Mouse (Mus musculus): ENCODE data around the gene Poldip2. TPM values are rescaled to one million over a fixed set of nuclear protein-coding genes. Genes with fewer than 3 reads are reported as not detected.

Poldip2 gene
- 91.1 and 95.9 TPM in 2 replicates for polyA plus RNA-seq (2015; fragmentation: Nextera tagmentation; extraction: Ambion mirVana)

GRCm38 (mm10) chr11:78512025-78512957 lies at the start of gene Poldip2, which contains the start of gene Tmem199:
Gene Poldip2 (plus strand): TSS chr11:78512193.
Gene Tmem199 (minus strand): TSS chr11:78512172.
- Histone ChIP-seq H3K4me2 (replicated peaks; ENCODE audit: low read depth) (peak within 1 kb of the TSS; percentile 92), H3K9ac (ENCODE audit: low read length) (peak within 1 kb of the TSS; percentile 88), H3K9me3 (ENCODE audit: control insufficient read depth, low read length) (no peaks in the 10 kb centered on the region), H3K4me3 (ENCODE audit: low read depth, low read length) (peak within 1 kb of the TSS; percentile 80), H3K27me3 (ENCODE audit: control insufficient read depth, insufficient read depth, low read length) (no peaks in the 10 kb centered on the region), H3K36me3 (ENCODE audit: control insufficient read depth, insufficient read depth, low read length) (peaks cover 18% of the 10 kb centered on the region; the same call in 1 of the 2 replicates), H3K27ac (replicated peaks) (peak within 1 kb of the TSS; percentile 70), H3K4me1 (replicated peaks; ENCODE audit: control insufficient read depth, insufficient read depth) (peaks cover 4% of the 10 kb centered on the region)
- ATAC-seq (ENCODE audit: low FRiP score, low TSS enrichment), result peak; percentile 97
- WGBS, result 1% methylated on average over 64 of the region's 67 CpGs
- DNase-seq (ENCODE audit: low spot score), result peak; percentile 95
- TF ChIP-seq EP300 (optimal IDR thresholded peaks at IDR 0.05), result no peak
- TF ChIP-seq CTCF (IDR thresholded peaks at IDR 0.05; ENCODE audit: low read depth), result no peak

- H3K27me3 ChIP-seq (ENCODE audit: control insufficient read depth, insufficient read depth, low read length), result no peaks in the 10 kb centered on the region
- no peaks in the 10 kb centered on the region for H3K36me3 ChIP-seq (ENCODE audit: control insufficient read depth, insufficient read depth, low read length)
- 70% methylated on average over 5 of the region's 5 CpGs for WGBS
- H3K9ac ChIP-seq (ENCODE audit: low read length), result no peak overlapping the region
- H3K9me3 ChIP-seq (ENCODE audit: control insufficient read depth, low read length), result no peaks in the 10 kb centered on the region
- H3K27ac ChIP-seq (replicated peaks), result no peak overlapping the region
- DNase-seq (ENCODE audit: low spot score) (no peak), ATAC-seq (ENCODE audit: low FRiP score, low TSS enrichment) (no peak)
- H3K4me3 ChIP-seq (ENCODE audit: low read depth, low read length), result no peak overlapping the region
- H3K4me2 ChIP-seq (replicated peaks; ENCODE audit: low read depth), result no peak overlapping the region
- TF ChIP-seq EP300 (optimal IDR thresholded peaks at IDR 0.05) (no peak), CTCF (IDR thresholded peaks at IDR 0.05; ENCODE audit: low read depth) (no peak)
- H3K4me1 ChIP-seq (replicated peaks; ENCODE audit: control insufficient read depth, insufficient read depth), result no peaks in the 10 kb centered on the region
Measured at GRCm38 (mm10) chr11:78462669-78463068, 49.3 kb upstream of the Poldip2 start.

GRCm38 (mm10) chr11:78463286-78464036 lies 48.5 kb upstream of the Poldip2 start:
- Histone ChIP-seq H3K9ac (ENCODE audit: low read length) (no peak overlapping the region), H3K36me3 (ENCODE audit: control insufficient read depth, insufficient read depth, low read length) (no peaks in the 10 kb centered on the region), H3K27me3 (ENCODE audit: control insufficient read depth, insufficient read depth, low read length) (no peaks in the 10 kb centered on the region), H3K27ac (replicated peaks) (no peak overlapping the region), H3K9me3 (ENCODE audit: control insufficient read depth, low read length) (no peaks in the 10 kb centered on the region), H3K4me2 (replicated peaks; ENCODE audit: low read depth) (no peak overlapping the region), H3K4me3 (ENCODE audit: low read depth, low read length) (no peak overlapping the region), H3K4me1 (replicated peaks; ENCODE audit: control insufficient read depth, insufficient read depth) (no peaks in the 10 kb centered on the region)
- DNase-seq (ENCODE audit: low spot score), result no peak
- ATAC-seq (ENCODE audit: low FRiP score, low TSS enrichment), result no peak
- WGBS, result 49% methylated on average over 13 of the region's 13 CpGs
- TF ChIP-seq CTCF (IDR thresholded peaks at IDR 0.05; ENCODE audit: low read depth) (no peak), EP300 (optimal IDR thresholded peaks at IDR 0.05) (no peak)

GRCm38 (mm10) chr11:78465116-78465515 lies 46.9 kb upstream of the Poldip2 start:
- DNase-seq (ENCODE audit: low spot score) (no peak), ATAC-seq (ENCODE audit: low FRiP score, low TSS enrichment) (0 out of 2 replicates have a peak, but pooled peaks have one; percentile 21)
- no peaks in the 10 kb centered on the region for H3K9me3 ChIP-seq (ENCODE audit: control insufficient read depth, low read length)
- peak overlapping the region; percentile 92 for H3K4me2 ChIP-seq (replicated peaks; ENCODE audit: low read depth)
- H3K4me1 ChIP-seq (replicated peaks; ENCODE audit: control insufficient read depth, insufficient read depth), result no peaks in the 10 kb centered on the region
- peak overlapping the region; percentile 91; the same call in 1 of the 2 replicates for H3K27ac ChIP-seq (replicated peaks)
- no peaks in the 10 kb centered on the region for H3K36me3 ChIP-seq (ENCODE audit: control insufficient read depth, insufficient read depth, low read length)
- H3K27me3 ChIP-seq (ENCODE audit: control insufficient read depth, insufficient read depth, low read length), result no peaks in the 10 kb centered on the region
- WGBS, result 20% methylated on average over 9 of the region's 9 CpGs
- H3K4me3 ChIP-seq (ENCODE audit: low read depth, low read length), result peak overlapping the region; percentile 73
- TF ChIP-seq EP300 (optimal IDR thresholded peaks at IDR 0.05) (no peak), CTCF (IDR thresholded peaks at IDR 0.05; ENCODE audit: low read depth) (no peak)
- H3K9ac ChIP-seq (ENCODE audit: low read length), result peak overlapping the region; percentile 75

DNA sequence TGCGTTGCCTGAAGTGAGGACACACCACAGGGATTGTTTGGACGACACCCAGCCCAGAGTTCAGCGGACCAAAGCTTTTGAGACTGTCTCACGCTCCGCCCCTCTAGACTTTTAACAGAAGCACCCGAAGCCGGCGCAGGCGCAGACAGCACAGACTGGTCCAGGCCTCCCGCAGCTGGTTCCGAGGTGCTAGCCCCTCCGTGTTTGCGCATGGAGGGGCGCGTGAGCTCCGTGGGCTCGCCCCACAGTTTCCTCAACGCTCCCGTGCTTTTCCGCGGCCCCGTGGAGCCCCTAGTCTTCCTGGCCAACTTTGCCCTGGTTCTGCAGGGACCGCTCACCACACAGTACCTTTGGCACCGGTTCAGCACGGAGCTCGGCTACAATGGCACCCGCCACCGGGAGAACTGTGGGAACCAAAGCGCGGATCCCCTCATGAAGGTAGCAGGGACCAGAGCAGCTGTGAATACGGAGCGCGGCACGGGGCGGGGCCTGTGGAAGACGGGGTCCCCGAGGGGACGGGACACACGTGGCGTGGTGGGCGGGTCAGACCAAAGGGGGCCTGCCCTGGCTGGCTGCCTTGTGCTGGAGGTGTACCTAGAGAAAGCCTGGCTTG lies 46.3 kb upstream of the Poldip2 start, which contains the start of gene Slc46a1:
Gene Slc46a1 (plus strand): TSS at position 130 of the 613 bp plus-strand sequence.
- H3K4me1 ChIP-seq (replicated peaks; ENCODE audit: control insufficient read depth, insufficient read depth), result no peaks in the 10 kb centered on the region
- H3K9me3 ChIP-seq (ENCODE audit: control insufficient read depth, low read length), result no peaks in the 10 kb centered on the region
- no peaks in the 10 kb centered on the region for H3K36me3 ChIP-seq (ENCODE audit: control insufficient read depth, insufficient read depth, low read length)
- H3K9ac ChIP-seq (ENCODE audit: low read length), result peak within 1 kb of the TSS; percentile 75
- H3K4me2 ChIP-seq (replicated peaks; ENCODE audit: low read depth), result peak within 1 kb of the TSS; percentile 92
- H3K4me3 ChIP-seq (ENCODE audit: low read depth, low read length), result peak within 1 kb of the TSS; percentile 73
- 1% methylated on average over 41 of the region's 41 CpGs for WGBS
- peak within 1 kb of the TSS; percentile 91 for H3K27ac ChIP-seq (replicated peaks)
- no peaks in the 10 kb centered on the region for H3K27me3 ChIP-seq (ENCODE audit: control insufficient read depth, insufficient read depth, low read length)
- ATAC-seq (ENCODE audit: low FRiP score, low TSS enrichment) (peak; percentile 90), DNase-seq (ENCODE audit: low spot score) (peak; percentile 87)
- TF ChIP-seq EP300 (optimal IDR thresholded peaks at IDR 0.05), result no peak
- TF ChIP-seq CTCF (IDR thresholded peaks at IDR 0.05; ENCODE audit: low read depth), result no peak
